Mouse (Mus musculus) limb, embryonic 13.5 days (tissue): ENCODE measurements around the gene Kbtbd2. TPM values are rescaled to one million over a fixed set of nuclear protein-coding genes. Genes with fewer than 3 reads are reported as not detected.

Source experiments
- ATAC-seq: fragments of 200-750 bp; cut with Nextera tagmentation; 2 replicates; pipeline ENCODE4 v1.8.0; 2017; ENCODE audit warnings: low read depth, moderate number of reproducible peaks, moderate TSS enrichment; ENCODE audit not compliant: low FRiP score
- H3K27ac ChIP-seq: fragments of 300-500 bp; sonication (generic); 2 replicates; pipeline ENCODE4 v1.5.1; 2015; ENCODE audit warnings: inconsistent platforms, mild to moderate bottlenecking, moderate library complexity
- H3K27me3 ChIP-seq: fragments of 300-500 bp; sonication (generic); 2 replicates; pipeline ENCODE4 v1.6.1; 2015; ENCODE audit warnings: mild to moderate bottlenecking, inconsistent platforms
- H3K36me3 ChIP-seq: fragments of 300-500 bp; sonication (generic); 2 replicates; pipeline ENCODE4 v1.6.1; 2015; ENCODE audit warnings: inconsistent platforms, mild to moderate bottlenecking, moderate library complexity
- H3K4me1 ChIP-seq: fragments of 300-500 bp; sonication (generic); 2 replicates; pipeline ENCODE4 v1.6.1; 2015; ENCODE audit warnings: inconsistent platforms
- H3K4me2 ChIP-seq: fragments of 300-500 bp; sonication (generic); replicated peaks from 2 replicates; pipeline ENCODE4 v1.6.1; 2015; ENCODE audit warnings: inconsistent platforms, mild to moderate bottlenecking, moderate library complexity
- H3K4me3 ChIP-seq: fragments of 300-500 bp; sonication (generic); 2 replicates; pipeline ENCODE4 v1.5.1; 2015; ENCODE audit warnings: moderate library complexity, mild to moderate bottlenecking, inconsistent platforms
- H3K9ac ChIP-seq: fragments of 300-500 bp; sonication (generic); 2 replicates; pipeline ENCODE4 v1.6.1; 2015; ENCODE audit warnings: mild to moderate bottlenecking, inconsistent platforms
- H3K9me3 ChIP-seq: fragments of 300-500 bp; sonication (generic); 2 replicates; pipeline ENCODE4 v1.6.1; 2016; ENCODE audit warnings: inconsistent platforms
- WGBS: fragments of 180-500 bp; shearing (Covaris S2); methylation state at CpG from one replicate; pipeline ENCODE4 v1.1.7; 2015; 5-methylcytosine and 5-hydroxymethylcytosine counted together
- polyA plus RNA-seq: library from polyadenylated mRNA; unstranded; fragments of >200 nt; fragmentation: Nextera tagmentation; extraction: Ambion mirVana; gene quantifications from 2 replicates; pipeline ENCODE4 v1.2.1, GENCODE M21; 2015

Gene Kbtbd2
- polyA plus RNA-seq, 1 experiment from 2014 or later, result 30.5 TPM

- ATAC-seq, result no peak
Measured at GRCm38 (mm10) chr6:56818436-56819123, 21.0 kb upstream of the Kbtbd2 start.

GRCm38 (mm10) chr6:56813332-56813731, 15.7 kb upstream of the Kbtbd2 start:
- Histone ChIP-seq H3K9me3 (no peaks in the 10 kb centered on the region), H3K4me1 (no peaks in the 10 kb centered on the region), H3K4me3 (no peak overlapping the region), H3K36me3 (no peaks in the 10 kb centered on the region), H3K9ac (no peak overlapping the region), H3K27me3 (no peaks in the 10 kb centered on the region), H3K4me2 (no peak overlapping the region), H3K27ac (no peak overlapping the region)
- no peak for ATAC-seq
- WGBS, result 71% methylated on average over 2 of the region's 2 CpGs

More at GRCm38 (mm10) chr6:56818436-56819123, 21.0 kb upstream of the Kbtbd2 start:
- H3K4me2 ChIP-seq, result no peak overlapping the region
- 78% methylated on average over 5 of the region's 5 CpGs for WGBS
- H3K4me1 ChIP-seq, result no peaks in the 10 kb centered on the region
- no peaks in the 10 kb centered on the region for H3K36me3 ChIP-seq
- no peak overlapping the region for H3K9ac ChIP-seq
- no peak overlapping the region for H3K4me3 ChIP-seq
- H3K27me3 ChIP-seq, result no peaks in the 10 kb centered on the region
- no peaks in the 10 kb centered on the region for H3K9me3 ChIP-seq
- H3K27ac ChIP-seq, result no peak overlapping the region

- Histone ChIP-seq H3K27ac (no peak overlapping the region), H3K36me3 (no peaks in the 10 kb centered on the region), H3K27me3 (0 out of 2 replicates have a peak, but pooled peaks cover 2% of the 10 kb centered on the region), H3K4me1 (no peaks in the 10 kb centered on the region), H3K4me3 (no peak overlapping the region), H3K9me3 (no peaks in the 10 kb centered on the region), H3K9ac (no peak overlapping the region), H3K4me2 (no peak overlapping the region)
- ATAC-seq, result peak; percentile 73
- 17% methylated on average over 3 of the region's 3 CpGs for WGBS
Measured at GRCm38 (mm10) chr6:56808656-56809055, 11.0 kb upstream of the Kbtbd2 start.

- H3K4me3 ChIP-seq, result no peak overlapping the region
- H3K27me3 ChIP-seq, result 0 out of 2 replicates have a peak, but pooled peaks cover 2% of the 10 kb centered on the region
- no peak overlapping the region for H3K4me2 ChIP-seq
- no peaks in the 10 kb centered on the region for H3K4me1 ChIP-seq
- 72% methylated on average over 2 of the region's 2 CpGs for WGBS
- no peak overlapping the region for H3K27ac ChIP-seq
- H3K36me3 ChIP-seq, result no peaks in the 10 kb centered on the region
- H3K9me3 ChIP-seq, result no peaks in the 10 kb centered on the region
- no peak overlapping the region for H3K9ac ChIP-seq
- no peak for ATAC-seq
Measured at GRCm38 (mm10) chr6:56806195-56806594, 8.6 kb upstream of the Kbtbd2 start.

DNA sequence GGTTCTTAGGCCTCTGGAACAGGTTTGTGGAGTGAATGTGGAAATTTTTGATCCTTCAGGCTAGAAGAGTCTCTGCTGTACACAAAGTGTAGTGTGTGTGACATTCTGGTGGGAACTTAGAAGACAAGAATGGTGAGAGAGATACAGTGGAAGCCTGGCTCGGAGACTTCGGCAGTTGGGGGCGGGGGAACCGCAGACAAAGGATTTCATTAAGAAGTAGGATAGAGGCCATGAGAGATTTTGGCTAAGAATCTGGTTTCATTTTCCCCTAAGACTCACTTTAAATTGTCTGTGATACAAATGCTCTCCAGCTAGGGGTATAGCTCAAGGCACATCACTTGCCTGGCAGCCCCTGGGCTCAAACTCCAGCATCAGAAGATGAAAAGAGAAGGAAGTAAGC, 7.4 kb upstream of the Kbtbd2 start:
- Histone ChIP-seq H3K9ac (no peak overlapping the region), H3K27me3 (0 out of 2 replicates have a peak, but pooled peaks cover 2% of the 10 kb centered on the region), H3K4me2 (no peak overlapping the region), H3K27ac (no peak overlapping the region), H3K36me3 (no peaks in the 10 kb centered on the region), H3K4me3 (no peak overlapping the region), H3K9me3 (no peaks in the 10 kb centered on the region), H3K4me1 (no peaks in the 10 kb centered on the region)
- no peak for ATAC-seq
- WGBS, result 87% methylated on average over 4 of the region's 4 CpGs

- 14% methylated on average over 8 of the region's 8 CpGs for WGBS
- H3K4me3 ChIP-seq, result peak overlapping the region; percentile 83
- H3K27me3 ChIP-seq, result no peaks in the 10 kb centered on the region
- H3K4me2 ChIP-seq, result peak overlapping the region; percentile 81
- peaks cover 25% of the 10 kb centered on the region for H3K4me1 ChIP-seq
- peak overlapping the region; percentile 99 for H3K27ac ChIP-seq
- ATAC-seq, result no peak
- H3K9ac ChIP-seq, result peak overlapping the region; percentile 92
- no peaks in the 10 kb centered on the region for H3K36me3 ChIP-seq
- H3K9me3 ChIP-seq, result no peaks in the 10 kb centered on the region
Measured at GRCm38 (mm10) chr6:56798152-56798465, 496 bp upstream of the Kbtbd2 start.

DNA sequence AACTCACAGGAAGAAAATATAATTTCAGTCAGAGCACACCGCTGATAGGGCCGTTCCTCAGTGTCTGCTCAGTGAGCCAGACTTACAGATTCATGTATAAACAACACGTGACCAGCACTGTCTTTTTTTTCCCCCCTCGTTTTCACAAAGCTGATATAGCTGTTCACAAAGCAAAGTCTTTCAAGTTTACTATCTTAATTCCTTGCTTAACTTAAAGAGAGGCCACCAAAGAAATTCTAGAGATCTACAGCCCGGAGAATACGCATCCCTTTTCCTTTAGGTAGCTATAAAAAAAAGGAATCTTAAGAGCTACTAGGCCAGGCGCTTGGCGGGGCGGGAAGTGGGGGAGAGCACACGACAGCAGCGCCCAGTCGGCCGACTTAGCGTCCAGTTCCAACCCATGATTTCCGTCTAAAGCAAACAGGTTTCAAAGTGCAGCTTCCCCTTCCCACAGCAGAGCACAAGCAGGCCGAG, 908 bp downstream of the Kbtbd2 start:
- Histone ChIP-seq H3K9me3 (no peaks in the 10 kb centered on the region), H3K27ac (peak overlapping the region; percentile 99), H3K27me3 (no peaks in the 10 kb centered on the region), H3K4me3 (peak overlapping the region; percentile 83), H3K4me1 (peaks cover 25% of the 10 kb centered on the region), H3K4me2 (peak overlapping the region; percentile 81), H3K9ac (peak overlapping the region; percentile 92), H3K36me3 (no peaks in the 10 kb centered on the region; the same call in 1 of the 2 replicates)
- ATAC-seq, result peak; percentile 29
- WGBS, result 0% methylated on average over 16 of the region's 16 CpGs

- H3K27me3 ChIP-seq, result no peaks in the 10 kb centered on the region
- H3K9me3 ChIP-seq, result no peaks in the 10 kb centered on the region
- ATAC-seq, result no peak
- H3K4me1 ChIP-seq, result peaks cover 25% of the 10 kb centered on the region
- no peaks in the 10 kb centered on the region; the same call in 1 of the 2 replicates for H3K36me3 ChIP-seq
- peak overlapping the region; percentile 81 for H3K4me2 ChIP-seq
- peak overlapping the region; percentile 83 for H3K4me3 ChIP-seq
- WGBS, result 10% methylated on average over 8 of the region's 8 CpGs
- H3K9ac ChIP-seq, result peak overlapping the region; percentile 92
- H3K27ac ChIP-seq, result no peak overlapping the region; the same call in 1 of the 2 replicates
Measured at GRCm38 (mm10) chr6:56796232-56796631, 1.4 kb downstream of the Kbtbd2 start.

DNA sequence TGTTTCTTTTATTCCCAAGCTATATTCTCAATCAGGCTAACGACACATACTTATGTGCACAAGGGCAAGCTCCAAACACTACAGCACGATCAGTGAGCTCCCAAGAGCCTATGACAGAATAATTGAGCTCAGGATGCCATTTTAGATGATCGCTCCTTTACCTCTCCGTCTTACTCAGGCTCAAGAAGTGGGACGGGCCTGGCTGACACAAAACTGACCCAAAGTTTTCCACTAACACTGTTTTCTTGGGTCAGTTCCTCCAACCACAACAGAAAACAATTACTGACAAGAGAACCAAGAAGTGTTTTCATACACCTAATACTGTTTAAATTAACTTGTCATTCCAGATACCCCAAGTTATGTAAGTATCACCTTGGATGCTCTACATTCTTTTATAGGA, 2.8 kb downstream of the Kbtbd2 start:
- ATAC-seq, result no peak

DNA sequence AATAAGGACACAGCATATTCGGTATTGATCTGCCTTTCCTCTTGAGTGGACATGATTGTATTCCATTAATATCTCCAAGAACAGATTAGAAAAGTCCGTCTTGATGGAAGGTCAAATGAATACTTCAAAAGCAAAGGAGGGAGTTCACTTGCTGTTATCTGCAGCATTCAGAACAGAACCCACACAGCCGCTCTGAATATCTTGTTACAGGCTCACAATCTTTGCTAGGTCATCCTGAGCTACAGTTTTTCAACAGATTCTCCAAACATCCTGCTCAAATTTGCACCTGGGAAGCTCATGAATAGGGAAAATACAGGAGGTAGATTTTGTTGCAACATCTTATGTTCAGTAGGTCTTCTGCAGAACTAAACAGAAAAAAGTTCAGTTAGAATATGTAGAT, 8.3 kb downstream of the Kbtbd2 start:
- peaks cover 31% of the 10 kb centered on the region for H3K36me3 ChIP-seq
- no peaks in the 10 kb centered on the region for H3K27me3 ChIP-seq
- H3K27ac ChIP-seq, result no peak overlapping the region
- no peak overlapping the region for H3K4me2 ChIP-seq
- WGBS, result 91% methylated on average over 3 of the region's 3 CpGs
- 0 out of 2 replicates have a peak, but pooled peaks cover under 1% of the 10 kb centered on the region for H3K4me1 ChIP-seq
- H3K9me3 ChIP-seq, result no peaks in the 10 kb centered on the region
- no peak for ATAC-seq
- H3K4me3 ChIP-seq, result no peak overlapping the region
- H3K9ac ChIP-seq, result no peak overlapping the region

More for the DNA sequence above, 2.8 kb downstream of the Kbtbd2 start:
- Histone ChIP-seq H3K36me3 (no peaks in the 10 kb centered on the region; the same call in 1 of the 2 replicates), H3K27me3 (no peaks in the 10 kb centered on the region), H3K4me1 (peaks cover 25% of the 10 kb centered on the region), H3K27ac (no peak overlapping the region), H3K4me3 (no peak overlapping the region), H3K9ac (no peak overlapping the region), H3K4me2 (peak overlapping the region; percentile 81), H3K9me3 (no peaks in the 10 kb centered on the region)
- WGBS, result 87% methylated on average over 5 of the region's 5 CpGs

GRCm38 (mm10) chr6:56787668-56788067, 9.9 kb downstream of the Kbtbd2 start:
- Histone ChIP-seq H3K9ac (no peak overlapping the region), H3K27me3 (no peaks in the 10 kb centered on the region), H3K27ac (no peak overlapping the region), H3K4me1 (no peaks in the 10 kb centered on the region), H3K4me2 (no peak overlapping the region), H3K4me3 (no peak overlapping the region), H3K9me3 (no peaks in the 10 kb centered on the region), H3K36me3 (peaks cover 44% of the 10 kb centered on the region)
- ATAC-seq, result no peak
- 86% methylated on average over 2 of the region's 2 CpGs for WGBS

DNA sequence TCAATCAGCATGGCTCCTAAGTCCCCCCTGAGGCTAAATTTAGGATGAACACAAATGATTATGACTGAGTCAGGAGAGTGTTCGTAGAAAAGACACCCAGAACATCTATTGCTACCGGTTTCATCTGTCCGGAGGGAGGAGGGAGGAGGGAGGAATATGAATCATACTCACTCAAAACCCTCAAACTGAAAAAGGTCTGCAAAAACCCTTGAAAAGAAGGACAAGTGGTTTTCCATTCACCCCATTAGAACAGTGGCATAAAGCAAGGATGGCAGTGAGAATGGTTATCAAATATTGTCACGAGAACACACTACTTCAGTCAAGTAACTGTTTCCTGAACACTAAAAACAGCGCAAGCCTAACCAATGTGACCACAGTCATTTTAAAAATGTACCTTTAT, 12.5 kb downstream of the Kbtbd2 start:
- WGBS, result 88% methylated on average over 5 of the region's 5 CpGs
- Histone ChIP-seq H3K36me3 (peaks cover 56% of the 10 kb centered on the region), H3K4me3 (no peak overlapping the region), H3K27me3 (no peaks in the 10 kb centered on the region), H3K9me3 (no peaks in the 10 kb centered on the region), H3K9ac (no peak overlapping the region), H3K4me1 (no peaks in the 10 kb centered on the region), H3K27ac (no peak overlapping the region), H3K4me2 (no peak overlapping the region)
- no peak for ATAC-seq
